Mouse (Mus musculus) lung, adult 2 months (tissue): Measurements from ENCODE around the gene Ppara.

Source experiments
- CTCF ChIP-seq: fragments of 200-500 bp; IDR thresholded peaks from 2 replicates; pipeline ENCODE4 v1.5.1; 2011; ENCODE audit warnings: mild to moderate bottlenecking, low read length, control low read depth; ENCODE audit not compliant: insufficient read depth
- POLR2A ChIP-seq: fragments of 200-500 bp; IDR thresholded peaks from 2 replicates; pipeline ENCODE4 v1.6.1; 2011; ENCODE audit warnings: low read depth, mild to moderate bottlenecking, control low read depth, low read length, borderline replicate concordance; ENCODE audit errors: extremely low read depth

- TF ChIP-seq CTCF (no peak), POLR2A (no peak)
Measured at GRCm38 (mm10) chr15:85720366-85720841, 14.4 kb upstream of the Ppara start.
